Mouse (Mus musculus): ENCODE measurements around the gene Nek8. TPM values are rescaled to one million over a fixed set of nuclear protein-coding genes. Genes with fewer than 3 reads are reported as not detected.

The Nek8 gene
- polyA plus RNA-seq, 1 experiment from 2014 or later: 9.4 TPM

DNA sequence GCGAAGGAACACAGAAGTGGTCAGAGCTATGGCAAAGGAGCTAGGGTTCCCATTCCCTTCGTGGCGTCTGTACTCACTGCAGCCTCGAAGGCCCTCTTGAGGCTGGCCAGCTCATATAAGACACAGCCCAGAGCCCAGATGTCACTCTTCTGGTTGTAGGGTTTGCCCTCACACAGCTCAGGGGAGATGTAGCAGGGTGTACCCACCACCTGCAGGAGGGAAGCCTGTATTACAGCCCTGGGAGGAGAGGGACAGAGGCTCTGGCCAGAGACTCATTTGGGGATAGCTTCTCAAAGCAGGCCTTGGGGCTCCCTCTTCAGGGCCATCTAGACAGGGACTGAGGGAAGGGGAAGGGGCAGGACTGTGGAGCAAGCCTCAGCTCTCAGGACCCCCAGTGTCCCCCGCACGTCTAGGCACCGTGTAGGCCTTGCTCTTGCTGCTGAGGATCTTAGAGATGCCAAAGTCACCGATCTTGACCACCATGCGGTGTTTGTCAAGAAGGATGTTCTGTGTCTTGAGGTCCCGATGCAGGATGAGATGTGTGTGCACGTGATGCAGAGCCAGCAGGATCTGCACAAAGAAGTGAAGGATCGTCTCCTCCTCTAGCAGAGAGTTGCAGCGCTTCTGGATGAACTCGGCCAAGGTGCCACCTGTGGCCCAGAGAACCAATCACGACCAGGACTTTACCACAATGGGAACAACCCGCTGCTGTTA lies 4.3 kb downstream of the Nek8 start:
- H3K4me2 ChIP-seq: no peak overlapping the region
- WGBS: 83% methylated on average over 16 of the region's 16 CpGs
- no peak overlapping the region for H3K4me3 ChIP-seq (replicated peaks)
- H3K4me1 ChIP-seq: peaks cover 10% of the 10 kb centered on the region
- no peaks in the 10 kb centered on the region for H3K36me3 ChIP-seq (replicated peaks)
- ATAC-seq (ENCODE audit: low FRiP score): no peak
- no peaks in the 10 kb centered on the region for H3K9me3 ChIP-seq
- no peak overlapping the region for H3K9ac ChIP-seq
- no peaks in the 10 kb centered on the region for H3K27me3 ChIP-seq
- H3K27ac ChIP-seq: no peak overlapping the region

DNA sequence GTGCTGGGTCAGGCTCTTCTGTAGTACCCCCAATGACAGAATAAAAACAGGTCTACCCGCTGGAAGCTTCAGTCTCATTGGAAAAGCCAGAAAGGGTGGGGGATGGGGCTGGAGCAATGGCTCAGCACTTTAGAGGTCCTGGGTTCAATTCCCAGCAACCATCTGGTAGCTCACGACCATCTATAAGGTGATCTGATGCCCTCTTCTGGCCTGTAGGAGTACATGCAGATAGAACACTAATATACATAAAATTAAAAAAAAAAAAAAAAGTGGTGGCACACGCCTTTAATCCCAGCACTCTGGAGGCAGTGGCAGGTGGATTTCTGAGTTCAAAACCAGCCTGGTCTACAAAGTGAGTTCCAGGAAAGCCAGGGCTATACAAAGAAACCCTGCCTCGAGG lies 5.1 kb downstream of the Nek8 start:
- 79% methylated on average over 4 of the region's 4 CpGs for WGBS
- no peak overlapping the region for H3K9ac ChIP-seq

DNA sequence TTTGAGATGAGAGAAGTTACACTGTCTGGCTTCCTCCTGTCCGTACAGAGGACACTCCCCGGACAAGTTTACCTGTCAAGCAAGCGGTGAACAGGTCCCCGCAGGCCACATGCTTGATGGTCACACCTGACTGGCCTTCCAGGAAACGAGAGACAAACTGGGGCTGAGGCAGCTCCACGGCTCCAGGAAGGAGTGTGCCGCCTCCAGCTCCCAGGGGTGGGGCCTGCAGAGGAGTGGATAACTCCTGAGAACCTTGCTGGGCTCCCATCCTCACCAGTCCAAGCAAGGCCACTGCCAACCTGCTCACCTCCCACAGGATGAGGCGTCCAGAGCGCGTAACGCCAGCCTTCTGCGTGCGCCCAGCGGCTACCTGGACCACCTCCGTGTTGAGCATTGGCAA lies 6.2 kb downstream of the Nek8 start:
- Histone ChIP-seq H3K27me3 (peaks cover 5% of the 10 kb centered on the region; the same call in 1 of the 2 replicates), H3K9ac (no peak overlapping the region), H3K4me3 (replicated peaks) (no peak overlapping the region), H3K9me3 (no peaks in the 10 kb centered on the region), H3K36me3 (replicated peaks) (no peaks in the 10 kb centered on the region), H3K4me2 (no peak overlapping the region), H3K4me1 (peaks cover 7% of the 10 kb centered on the region), H3K27ac (no peak overlapping the region)
- WGBS: 90% methylated on average over 15 of the region's 15 CpGs
- ATAC-seq (ENCODE audit: low FRiP score): no peak

More for the DNA sequence above, 5.1 kb downstream of the Nek8 start:
- H3K4me3 ChIP-seq (replicated peaks): no peak overlapping the region
- ATAC-seq (ENCODE audit: low FRiP score): no peak
- no peaks in the 10 kb centered on the region for H3K36me3 ChIP-seq (replicated peaks)
- peaks cover 4% of the 10 kb centered on the region; the same call in 1 of the 2 replicates for H3K4me1 ChIP-seq
- peaks cover 5% of the 10 kb centered on the region; the same call in 1 of the 2 replicates for H3K27me3 ChIP-seq
- H3K9me3 ChIP-seq: no peaks in the 10 kb centered on the region
- H3K27ac ChIP-seq: no peak overlapping the region
- no peak overlapping the region for H3K4me2 ChIP-seq

DNA sequence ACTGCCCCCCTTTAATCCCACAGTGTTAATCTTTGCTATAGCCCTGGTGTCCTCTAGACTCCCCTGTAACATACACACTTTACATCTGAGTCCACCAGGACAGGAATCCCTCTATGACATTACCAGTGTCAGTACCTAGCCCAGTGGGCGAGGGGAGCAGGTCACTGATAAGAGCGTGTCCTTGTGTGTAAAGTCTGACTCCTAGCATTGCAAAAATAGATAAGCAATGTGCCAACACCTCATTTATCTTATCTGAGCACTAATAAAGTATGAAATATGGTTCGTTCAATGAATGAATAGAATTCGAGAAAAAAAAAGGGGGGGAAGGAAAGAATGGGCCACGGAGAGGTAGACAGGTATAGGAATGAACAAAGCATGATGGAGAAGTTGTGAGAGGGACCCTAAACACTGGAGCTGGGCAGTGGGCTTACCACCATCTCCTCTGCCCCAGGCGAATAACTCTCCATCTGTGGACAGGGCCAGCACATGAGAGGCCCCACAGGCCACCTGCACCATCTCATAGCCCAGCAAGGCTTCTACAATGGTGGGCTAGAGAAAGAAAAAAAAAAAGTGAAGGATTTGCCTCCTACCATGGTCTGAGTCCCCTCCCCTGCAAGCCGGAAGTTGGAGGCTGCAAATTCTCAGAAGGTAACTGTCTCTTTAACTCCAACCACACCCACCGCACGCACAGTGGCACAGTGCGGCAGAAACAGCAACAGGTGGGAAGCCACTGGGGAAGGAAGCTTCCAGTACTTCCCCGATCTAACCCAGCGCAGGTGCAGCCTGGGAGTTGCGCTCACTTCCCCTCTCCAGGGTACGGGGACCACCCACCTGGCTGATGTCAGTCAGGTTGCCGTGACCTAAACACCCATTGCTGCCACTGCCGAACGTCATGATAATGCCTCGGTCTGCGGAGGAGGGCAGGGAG lies 7.7 kb downstream of the Nek8 start:
- peaks cover 9% of the 10 kb centered on the region for H3K4me1 ChIP-seq
- H3K27ac ChIP-seq: no peak overlapping the region
- H3K9me3 ChIP-seq: no peaks in the 10 kb centered on the region
- no peak overlapping the region for H3K4me2 ChIP-seq
- WGBS: 61% methylated on average over 19 of the region's 19 CpGs
- no peak for ATAC-seq (ENCODE audit: low FRiP score)
- no peak overlapping the region; the same call in 1 of the 2 replicates for H3K9ac ChIP-seq
- H3K36me3 ChIP-seq (replicated peaks): no peaks in the 10 kb centered on the region
- peaks cover 5% of the 10 kb centered on the region; the same call in 1 of the 2 replicates for H3K27me3 ChIP-seq
- H3K4me3 ChIP-seq (replicated peaks): no peak overlapping the region

DNA sequence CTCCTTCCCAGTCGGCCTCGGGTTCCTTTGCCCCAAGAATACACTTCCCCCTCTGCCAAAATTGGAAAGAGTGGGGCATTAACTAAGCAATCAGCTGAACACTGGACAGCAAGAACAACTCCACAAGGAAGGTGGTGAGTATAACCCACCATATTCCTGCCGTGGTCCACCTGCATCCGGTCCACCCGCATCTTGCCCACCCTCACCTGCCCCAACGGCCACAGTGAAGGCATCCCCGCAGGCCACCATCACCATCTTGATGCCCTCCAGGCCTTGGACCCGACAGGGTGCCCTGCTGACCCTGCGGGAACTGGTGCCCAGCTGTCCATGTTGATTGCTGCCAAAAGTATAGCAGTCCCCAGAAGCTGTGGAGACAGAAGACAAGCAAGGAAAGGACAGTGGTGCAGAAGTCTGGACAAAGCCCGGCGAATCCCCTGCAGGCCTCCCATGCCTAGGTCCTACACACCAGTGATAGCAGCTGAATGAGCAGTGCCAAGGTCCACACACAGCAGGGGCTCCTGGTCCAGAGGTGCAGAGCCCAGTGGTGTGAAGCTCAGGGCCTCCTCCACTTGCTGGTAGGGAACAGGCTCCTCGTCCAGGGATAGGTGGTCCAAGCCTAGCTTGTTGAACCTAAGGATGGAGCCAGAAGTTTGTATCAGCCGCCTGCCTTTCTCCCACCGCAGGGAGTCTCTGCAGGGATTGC lies 9.1 kb downstream of the Nek8 start:
- peaks cover 5% of the 10 kb centered on the region; the same call in 1 of the 2 replicates for H3K27me3 ChIP-seq
- 84% methylated on average over 14 of the region's 14 CpGs for WGBS
- H3K9me3 ChIP-seq: no peaks in the 10 kb centered on the region
- no peak overlapping the region for H3K9ac ChIP-seq
- no peak overlapping the region for H3K4me3 ChIP-seq (replicated peaks)
- ATAC-seq (ENCODE audit: low FRiP score): no peak
- no peak overlapping the region for H3K4me2 ChIP-seq
- H3K4me1 ChIP-seq: peaks cover 23% of the 10 kb centered on the region
- peaks cover 5% of the 10 kb centered on the region for H3K36me3 ChIP-seq (replicated peaks)
- H3K27ac ChIP-seq: no peak overlapping the region

DNA sequence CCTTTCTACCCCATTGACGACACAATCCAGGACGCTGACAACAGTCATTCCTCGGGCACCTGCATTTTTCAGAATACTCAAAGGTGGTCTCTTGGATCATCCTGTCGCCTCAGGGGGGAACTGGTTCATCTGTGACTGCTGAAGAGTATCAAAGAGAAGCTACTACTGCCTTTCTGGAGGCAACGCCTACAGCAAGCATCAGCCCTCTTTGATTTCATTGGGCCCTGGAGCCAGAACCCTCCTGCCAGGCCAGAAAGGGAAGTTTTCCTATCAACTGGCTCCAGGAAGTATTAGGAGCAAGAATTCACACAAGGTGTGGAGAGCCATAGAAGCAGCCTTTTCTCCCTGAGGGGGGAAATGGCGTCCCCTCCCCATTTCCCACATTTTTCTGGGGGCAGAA lies 9.8 kb downstream of the Nek8 start:
- Histone ChIP-seq H3K9me3 (no peaks in the 10 kb centered on the region), H3K4me2 (no peak overlapping the region), H3K36me3 (replicated peaks) (peaks cover 13% of the 10 kb centered on the region), H3K4me3 (replicated peaks) (no peak overlapping the region), H3K27me3 (peaks cover 5% of the 10 kb centered on the region; the same call in 1 of the 2 replicates), H3K4me1 (peaks cover 29% of the 10 kb centered on the region), H3K27ac (no peak overlapping the region), H3K9ac (no peak overlapping the region)
- 72% methylated on average over 6 of the region's 6 CpGs for WGBS
- no peak for ATAC-seq (ENCODE audit: low FRiP score)

DNA sequence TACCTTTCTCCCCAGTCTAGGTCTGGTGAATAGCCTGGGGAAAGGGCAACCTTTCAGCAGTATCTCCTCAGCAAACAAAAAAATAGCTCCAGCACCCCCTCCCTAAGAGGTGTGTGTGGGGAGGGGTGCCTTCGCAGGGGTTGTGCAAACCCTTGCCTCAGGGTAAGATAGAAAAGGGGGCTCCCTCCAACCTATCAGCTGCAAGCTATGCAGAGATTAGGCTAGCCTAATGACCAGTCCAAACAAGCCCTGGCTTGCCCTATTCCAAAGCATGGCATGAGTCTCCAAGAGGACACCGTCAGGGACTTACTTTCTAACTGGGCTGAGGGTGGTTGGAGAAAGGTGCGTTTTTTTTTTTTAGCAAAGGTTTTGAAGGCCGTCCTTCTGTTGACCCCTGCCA lies 10.3 kb downstream of the Nek8 start:
- H3K36me3 ChIP-seq (replicated peaks): peaks cover 18% of the 10 kb centered on the region
- H3K9me3 ChIP-seq: no peaks in the 10 kb centered on the region
- peak overlapping the region; percentile 99; the same call in 1 of the 2 replicates for H3K9ac ChIP-seq
- H3K27ac ChIP-seq: peak overlapping the region; percentile 99; the same call in 1 of the 2 replicates
- peak overlapping the region; percentile 99; the same call in 1 of the 2 replicates for H3K4me3 ChIP-seq (replicated peaks)
- H3K4me2 ChIP-seq: peak overlapping the region; percentile 84
- 48% methylated on average over 4 of the region's 4 CpGs for WGBS
- ATAC-seq (ENCODE audit: low FRiP score): no peak
- peaks cover 29% of the 10 kb centered on the region for H3K4me1 ChIP-seq
- peaks cover 5% of the 10 kb centered on the region; the same call in 1 of the 2 replicates for H3K27me3 ChIP-seq

DNA sequence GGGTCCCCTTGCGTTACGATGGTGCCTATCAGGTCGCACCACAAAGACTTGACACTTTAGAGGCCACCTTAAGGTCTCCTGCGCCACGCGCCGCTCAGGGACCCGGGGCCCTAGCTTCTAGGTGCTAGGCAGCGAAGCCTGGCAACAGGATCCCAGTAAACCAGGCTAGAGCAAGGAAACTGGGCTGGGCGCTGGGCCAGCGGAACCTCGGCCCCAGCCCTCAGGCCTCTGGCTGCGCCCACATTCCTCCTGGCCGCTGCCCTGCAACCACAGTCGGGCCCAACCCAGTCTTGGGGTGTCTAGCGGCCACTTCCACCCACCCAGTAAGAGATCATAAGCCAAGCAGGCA lies 10.7 kb downstream of the Nek8 start:
- peaks cover 29% of the 10 kb centered on the region for H3K4me1 ChIP-seq
- H3K36me3 ChIP-seq (replicated peaks): peaks cover 22% of the 10 kb centered on the region
- H3K27ac ChIP-seq: peak overlapping the region; percentile 99
- peak; percentile 31; the same call in 1 of the 2 replicates for ATAC-seq (ENCODE audit: low FRiP score)
- peak overlapping the region; percentile 99 for H3K9ac ChIP-seq
- H3K4me3 ChIP-seq (replicated peaks): peak overlapping the region; percentile 99
- 5% methylated on average over 16 of the region's 16 CpGs for WGBS
- H3K4me2 ChIP-seq: peak overlapping the region; percentile 84
- H3K27me3 ChIP-seq: peaks cover 5% of the 10 kb centered on the region; the same call in 1 of the 2 replicates
- no peaks in the 10 kb centered on the region for H3K9me3 ChIP-seq

DNA sequence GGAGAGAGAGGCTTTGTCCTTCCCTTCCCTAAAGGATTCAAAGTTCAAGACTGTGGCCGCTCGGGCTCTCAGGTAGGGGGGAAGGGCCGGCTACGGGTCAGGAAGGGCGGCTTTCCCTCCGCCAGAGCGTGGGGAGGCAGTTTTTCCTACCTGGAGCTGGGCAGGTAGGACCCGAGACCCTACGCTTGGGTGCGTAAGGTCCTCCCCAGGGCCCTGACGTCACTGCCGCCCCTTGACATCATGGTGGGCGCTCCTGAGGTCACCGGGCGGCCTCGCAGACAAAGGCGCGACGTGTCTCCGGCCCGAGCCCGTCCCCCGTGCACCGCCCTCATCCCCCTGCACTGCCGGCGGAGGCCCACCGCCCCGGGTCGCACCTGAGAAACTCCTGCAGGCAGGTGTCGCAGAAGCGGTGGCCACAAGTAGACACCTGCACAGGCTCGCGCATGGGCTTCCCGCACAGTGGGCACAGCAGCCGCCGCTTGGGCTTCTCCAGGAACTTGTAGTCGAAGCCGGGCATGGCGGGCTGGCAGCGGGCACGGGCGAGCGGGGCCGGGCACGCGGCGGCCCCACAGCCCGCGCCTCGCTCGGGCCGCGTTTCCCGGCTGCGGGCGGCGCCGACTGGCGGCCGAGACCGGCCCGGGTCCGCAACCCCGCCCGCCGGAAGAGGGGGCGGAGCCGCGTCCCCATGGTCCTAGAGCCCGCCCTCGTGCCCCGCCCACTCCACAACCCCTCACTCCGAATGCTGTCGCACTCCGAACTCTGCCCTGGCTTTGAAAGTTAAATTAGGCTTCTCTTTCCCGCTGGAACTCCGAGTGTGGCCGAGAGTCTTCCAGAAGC lies 11.3 kb downstream of the Nek8 start, which contains the start of gene Traf4:
TSS of gene Traf4 (minus strand) at position 666 of the 837 bp plus-strand sequence.
- peaks cover 29% of the 10 kb centered on the region for H3K4me1 ChIP-seq
- H3K4me3 ChIP-seq (replicated peaks): peak within 1 kb of the TSS; percentile 99
- under 1% methylated on average over 78 of the region's 78 CpGs for WGBS
- H3K27ac ChIP-seq: peak within 1 kb of the TSS; percentile 99
- peak; percentile 83 for ATAC-seq (ENCODE audit: low FRiP score)
- peak within 1 kb of the TSS; percentile 99 for H3K9ac ChIP-seq
- no peaks in the 10 kb centered on the region for H3K9me3 ChIP-seq
- peak within 1 kb of the TSS; percentile 84 for H3K4me2 ChIP-seq
- peaks cover 5% of the 10 kb centered on the region; the same call in 1 of the 2 replicates for H3K27me3 ChIP-seq
- peaks cover 28% of the 10 kb centered on the region for H3K36me3 ChIP-seq (replicated peaks)

DNA sequence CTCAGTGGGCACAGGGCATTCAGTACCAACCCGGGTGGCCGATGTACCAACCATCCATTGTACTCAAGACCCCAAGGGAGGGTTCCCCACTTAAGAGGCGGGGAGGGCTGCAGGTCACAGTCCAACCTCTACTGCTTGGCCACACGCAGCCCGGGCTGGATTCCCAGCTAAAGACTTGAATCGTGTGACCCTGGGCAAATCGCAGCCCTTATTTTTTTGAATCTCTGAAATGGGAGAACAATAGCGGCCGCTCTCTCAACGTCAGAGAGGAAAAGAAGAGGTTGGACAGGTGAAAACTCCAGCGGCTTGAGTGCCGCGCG lies 11.9 kb downstream of the Nek8 start:
- peaks cover 31% of the 10 kb centered on the region for H3K4me1 ChIP-seq
- peak overlapping the region; percentile 99 for H3K27ac ChIP-seq
- H3K9ac ChIP-seq: peak overlapping the region; percentile 99
- H3K4me3 ChIP-seq (replicated peaks): peak overlapping the region; percentile 99
- no peaks in the 10 kb centered on the region for H3K9me3 ChIP-seq
- peaks cover 5% of the 10 kb centered on the region; the same call in 1 of the 2 replicates for H3K27me3 ChIP-seq
- peak overlapping the region; percentile 84 for H3K4me2 ChIP-seq
- peaks cover 34% of the 10 kb centered on the region for H3K36me3 ChIP-seq (replicated peaks)
- ATAC-seq (ENCODE audit: low FRiP score): 0 out of 2 replicates have a peak, but pooled peaks have one; percentile 0
- whole genome bisulfite sequencing: under 1% methylated on average over 14 of the region's 14 CpGs
